ENCODE assay signal across 37 mouse cellular contexts in the genomic region with DNA sequence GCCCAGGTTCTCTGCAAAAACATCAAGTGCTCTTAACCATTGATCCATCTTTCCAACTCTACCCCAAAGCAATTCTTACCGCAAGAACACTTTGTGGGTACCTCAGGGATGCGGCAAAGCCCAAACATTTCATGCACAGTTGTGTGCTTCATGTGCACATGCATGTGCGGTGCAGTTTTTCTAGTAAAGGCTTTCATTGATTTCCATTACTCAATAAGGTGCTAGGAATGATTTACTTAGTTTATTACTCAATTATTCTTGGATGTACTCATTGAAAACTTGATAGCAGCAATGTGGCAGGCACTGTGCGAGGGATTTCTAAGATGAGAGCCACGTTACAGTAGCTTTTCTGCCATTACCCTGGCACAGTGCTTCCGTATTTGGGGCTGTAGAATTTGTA. TPM values are rescaled to one million over a fixed set of nuclear protein-coding genes. Genes with fewer than 3 reads are reported as not detected.
"Had no signal": no experiment of that assay in that cellular context is flagged by ENCODE, and none has a peak within 500 bp of the region (broad histone marks: within the 10 kb centered on the region; RNA-seq: fewer than 3 reads in every experiment).

No protein-coding gene starts in this region.

- DNase-seq: heart, postnatal 10 days; heart, postnatal 14 days; heart, postnatal 36 days; heart, postnatal 4 days; kidney, adult 11 months; kidney, adult 18-20 months; kidney, adult 2 months; kidney, adult 8-10 months; kidney, adult 9 months; kidney, postnatal 10 days; kidney, postnatal 14 days; kidney, postnatal 25 days; kidney, postnatal 36 days; kidney, postnatal 4 days; layer of hippocampus, adult 9-11 months; layer of hippocampus, postnatal 36 days had no signal

- ATAC-seq: hindbrain, embryonic 16.5 days; hindbrain, postnatal 0 days; inflammation-experienced regulatory T-cells, adult 6 months; intestine, embryonic 15.5 days; intestine, embryonic 16.5 days; intestine, postnatal 0 days had no signal

- H3K4me1 ChIP-seq: heart, embryonic 10.5 days; heart, embryonic 13.5 days; heart, embryonic 15.5 days; hindbrain, embryonic 15.5 days; intestine, embryonic 15.5 days had no signal

- H3K9me3 ChIP-seq: heart, embryonic 10.5 days; heart, embryonic 12.5 days; heart, embryonic 13.5 days; heart, embryonic 15.5 days; hindbrain, embryonic 10.5 days; hindbrain, embryonic 12.5 days; hindbrain, embryonic 13.5 days; hindbrain, embryonic 15.5 days; intestine, embryonic 15.5 days; kidney, embryonic 15.5 days had no signal

- H3K27me3 ChIP-seq: heart, embryonic 12.5 days; heart, embryonic 13.5 days; heart, embryonic 15.5 days; hindbrain, embryonic 12.5 days; hindbrain, embryonic 13.5 days; hindbrain, embryonic 15.5 days; intestine, embryonic 15.5 days; kidney, embryonic 15.5 days had no signal

- H3K4me2 ChIP-seq: heart, embryonic 11.5 days; heart, embryonic 12.5 days; heart, embryonic 13.5 days; heart, embryonic 15.5 days; hindbrain, embryonic 12.5 days; hindbrain, embryonic 13.5 days; hindbrain, embryonic 14.5 days; hindbrain, embryonic 15.5 days; intestine, embryonic 15.5 days; kidney, embryonic 15.5 days had no signal

- H3K4me3 ChIP-seq: heart, embryonic 10.5 days; heart, embryonic 12.5 days; heart, embryonic 13.5 days; heart, embryonic 15.5 days; hindbrain, embryonic 10.5 days; hindbrain, embryonic 12.5 days; hindbrain, embryonic 13.5 days; hindbrain, embryonic 15.5 days; intestine, embryonic 15.5 days; kidney, embryonic 15.5 days; layer of hippocampus, adult 2 months had no signal

- H3K27ac ChIP-seq: heart, embryonic 10.5 days; heart, embryonic 13.5 days; heart, embryonic 15.5 days; hindbrain, embryonic 10.5 days; hindbrain, embryonic 12.5 days; hindbrain, embryonic 13.5 days; hindbrain, embryonic 14.5 days; hindbrain, embryonic 15.5 days; hindbrain, postnatal 0 days; intestine, embryonic 15.5 days; kidney, embryonic 15.5 days; kidney, postnatal 0 days; layer of hippocampus, adult 2 months had no signal

- H3K9ac ChIP-seq: heart, embryonic 12.5 days; heart, embryonic 13.5 days; heart, embryonic 15.5 days; hindbrain, embryonic 12.5 days; hindbrain, embryonic 13.5 days; hindbrain, embryonic 14.5 days; hindbrain, embryonic 15.5 days; intestine, embryonic 15.5 days; kidney, embryonic 15.5 days had no signal

- H3K36me3 ChIP-seq: heart, embryonic 10.5 days; heart, embryonic 12.5 days; heart, embryonic 13.5 days; heart, embryonic 15.5 days; hindbrain, embryonic 10.5 days; hindbrain, embryonic 12.5 days; hindbrain, embryonic 13.5 days; hindbrain, embryonic 15.5 days; intestine, embryonic 15.5 days; kidney, embryonic 15.5 days had no signal

RNA-seq across cellular contexts. Expression of gene Npy, which starts 48.6 kb away (rescaled TPM):
- total RNA-seq: heart, postnatal 10 days; heart, postnatal 14 days; heart, postnatal 25 days; hematopoietic stem cell, adult 5-6 weeks had no signal
- polyA plus RNA-seq: inflammation-experienced regulatory T-cells, adult 6 months had no signal
